Mouse (Mus musculus) hindbrain, embryonic 11.5 days (tissue): ENCODE data around the gene Fbxo11. TPM values are rescaled to one million over a fixed set of nuclear protein-coding genes. Genes with fewer than 3 reads are reported as not detected.

Experiments used
- ATAC-seq: fragments of 200-750 bp; cut with Nextera tagmentation; 2 replicates; pipeline ENCODE4 v1.8.0; 2017; ENCODE audit warnings: mild to moderate bottlenecking, moderate TSS enrichment, moderate library complexity; ENCODE audit not compliant: low FRiP score
- DNase-seq: peaks from one replicate; pipeline ENCODE4 v3.0.0-alpha.2; 2015; ENCODE audit warnings: low spot score
- H3K27ac ChIP-seq: fragments of 300-500 bp; sonication (generic); 2 replicates; pipeline ENCODE4 v1.5.1; 2014; ENCODE audit warnings: mild to moderate bottlenecking, low read depth, low read length
- H3K27me3 ChIP-seq: fragments of 300-500 bp; sonication (generic); 2 replicates; pipeline ENCODE4 v1.6.1; 2014; ENCODE audit warnings: mild to moderate bottlenecking, low read length, moderate library complexity, mixed read lengths; ENCODE audit not compliant: control insufficient read depth, insufficient read depth
- H3K36me3 ChIP-seq: fragments of 300-500 bp; sonication (generic); 2 replicates; pipeline ENCODE4 v1.6.1; 2014; ENCODE audit warnings: mild to moderate bottlenecking, low read length, moderate library complexity, mixed read lengths; ENCODE audit not compliant: control insufficient read depth, insufficient read depth
- H3K4me1 ChIP-seq: fragments of 300-500 bp; sonication (generic); replicated peaks from 2 replicates; pipeline ENCODE4 v1.6.1; 2014; ENCODE audit warnings: low read length, mixed read lengths; ENCODE audit not compliant: control insufficient read depth, insufficient read depth
- H3K4me2 ChIP-seq: fragments of 300-500 bp; sonication (generic); replicated peaks from 2 replicates; pipeline ENCODE4 v1.6.1; 2014; ENCODE audit warnings: mild to moderate bottlenecking, low read depth, low read length
- H3K4me3 ChIP-seq: fragments of 300-500 bp; sonication (generic); 2 replicates; pipeline ENCODE4 v1.5.1; 2014; ENCODE audit warnings: low read depth, low read length
- H3K9ac ChIP-seq: fragments of 300-500 bp; sonication (generic); 2 replicates; pipeline ENCODE4 v1.6.1; 2014; ENCODE audit warnings: low read depth, low read length
- H3K9me3 ChIP-seq: fragments of 300-500 bp; sonication (generic); 2 replicates; pipeline ENCODE4 v1.6.1; 2016; ENCODE audit warnings: low read length; ENCODE audit not compliant: control insufficient read depth
- WGBS: fragments of 180-500 bp; shearing (Covaris S2); extraction: QIAGEN DNeasy Blood & Tissue Kit; methylation state at CpG from one replicate; pipeline ENCODE4 v1.1.7; 2014; 5-methylcytosine and 5-hydroxymethylcytosine counted together
- polyA plus RNA-seq: library from polyadenylated mRNA; unstranded; fragments of >200 nt; fragmentation: Nextera tagmentation; extraction: Ambion mirVana; gene quantifications from 2 replicates; pipeline ENCODE4 v1.2.1, GENCODE M21; 2014

Gene Fbxo11
- polyA plus RNA-seq, 1 experiment from 2014 or later: 41.5 TPM

GRCm38 (mm10) chr17:88072047-88072446, 7.0 kb upstream of the Fbxo11 start:
- WGBS: 91% methylated on average over 7 of the region's 7 CpGs
- Histone ChIP-seq H3K4me2 (no peak overlapping the region), H3K9ac (no peak overlapping the region), H3K27me3 (no peaks in the 10 kb centered on the region), H3K36me3 (no peaks in the 10 kb centered on the region), H3K27ac (no peak overlapping the region), H3K9me3 (no peaks in the 10 kb centered on the region), H3K4me1 (no peaks in the 10 kb centered on the region), H3K4me3 (no peak overlapping the region)
- ATAC-seq: no peak
- no peak for DNase-seq

DNA sequence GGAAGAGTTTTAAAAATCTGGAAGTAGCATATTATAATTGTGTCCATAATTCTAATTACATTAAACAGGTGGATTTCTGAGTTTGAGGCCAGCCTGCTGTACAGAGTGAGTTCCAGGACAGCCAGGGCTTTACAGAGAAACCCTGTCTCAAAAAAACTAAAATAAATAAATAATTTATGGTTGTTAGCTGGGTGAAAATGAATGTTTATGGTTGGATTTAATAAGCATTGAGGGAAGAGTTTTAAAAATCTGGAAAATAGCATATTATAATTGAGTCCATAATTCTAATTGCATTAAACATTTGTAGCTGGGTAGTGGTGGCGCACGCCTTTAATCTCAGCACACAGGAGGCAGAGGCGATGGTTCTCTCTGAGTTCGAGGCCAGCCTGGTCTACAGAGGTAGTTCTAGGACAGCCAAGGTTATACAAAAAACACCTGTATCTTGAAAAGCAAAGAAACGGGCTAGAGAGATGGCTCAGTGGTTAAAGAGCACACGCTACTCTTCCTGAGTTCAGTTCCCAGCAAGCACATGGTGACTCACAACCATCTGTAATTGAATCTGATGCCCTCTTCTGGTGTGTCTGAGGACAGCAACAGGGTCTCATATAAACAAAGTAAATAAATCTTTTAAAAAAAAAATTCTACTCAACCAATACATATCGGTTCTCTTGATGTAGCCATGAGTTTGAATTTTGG, 3.1 kb upstream of the Fbxo11 start:
- WGBS: 95% methylated on average over 7 of the region's 7 CpGs
- no peaks in the 10 kb centered on the region for H3K4me1 ChIP-seq

DNA sequence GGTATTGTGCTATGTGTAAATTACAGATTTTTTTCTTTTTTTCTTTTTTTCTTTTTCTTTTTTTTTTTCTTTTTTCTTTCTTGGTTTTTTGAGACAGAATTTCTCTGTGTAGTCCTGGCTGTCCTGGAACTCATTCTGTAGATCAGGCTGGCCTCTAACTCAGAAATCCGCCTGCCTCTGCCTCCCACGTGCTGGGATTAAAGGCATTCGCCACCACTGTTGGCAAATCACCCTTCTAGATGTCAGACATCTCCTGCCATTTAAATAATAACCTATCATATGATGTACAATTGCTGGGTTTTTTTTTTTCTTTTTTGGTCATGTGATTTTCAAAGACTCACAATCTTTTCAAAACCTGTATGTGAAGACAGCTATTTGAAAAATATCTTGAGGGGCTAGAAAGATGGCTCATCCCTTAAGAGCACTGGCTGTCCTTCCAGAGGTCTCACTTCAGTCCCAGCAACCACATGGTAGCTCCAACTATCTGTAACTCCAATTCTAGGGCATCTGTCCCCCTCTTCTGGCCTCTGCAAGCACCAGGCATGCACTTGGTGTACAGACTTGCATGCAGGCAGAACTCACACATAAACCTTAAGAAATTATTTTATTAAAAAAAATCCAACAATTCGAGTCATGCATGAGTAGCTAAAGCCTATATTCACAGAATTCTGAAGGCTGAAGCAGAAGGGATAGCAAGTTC, 2.3 kb upstream of the Fbxo11 start:
- no peaks in the 10 kb centered on the region for H3K36me3 ChIP-seq
- H3K4me3 ChIP-seq: peak overlapping the region; percentile 72; the same call in 1 of the 2 replicates
- H3K9me3 ChIP-seq: no peaks in the 10 kb centered on the region
- no peaks in the 10 kb centered on the region for H3K4me1 ChIP-seq
- 78% methylated on average over 4 of the region's 4 CpGs for whole genome bisulfite sequencing
- DNase-seq: no peak
- peak overlapping the region; percentile 40; the same call in 1 of the 2 replicates for H3K4me2 ChIP-seq
- H3K27ac ChIP-seq: no peak overlapping the region
- ATAC-seq: no peak
- H3K27me3 ChIP-seq: no peaks in the 10 kb centered on the region
- H3K9ac ChIP-seq: no peak overlapping the region

More for the DNA sequence above, 3.1 kb upstream of the Fbxo11 start:
- Histone ChIP-seq H3K4me2 (no peak overlapping the region), H3K27ac (no peak overlapping the region), H3K9me3 (no peaks in the 10 kb centered on the region), H3K9ac (no peak overlapping the region), H3K36me3 (no peaks in the 10 kb centered on the region), H3K27me3 (no peaks in the 10 kb centered on the region), H3K4me3 (no peak overlapping the region)
- no peak for ATAC-seq
- no peak for DNase-seq

DNA sequence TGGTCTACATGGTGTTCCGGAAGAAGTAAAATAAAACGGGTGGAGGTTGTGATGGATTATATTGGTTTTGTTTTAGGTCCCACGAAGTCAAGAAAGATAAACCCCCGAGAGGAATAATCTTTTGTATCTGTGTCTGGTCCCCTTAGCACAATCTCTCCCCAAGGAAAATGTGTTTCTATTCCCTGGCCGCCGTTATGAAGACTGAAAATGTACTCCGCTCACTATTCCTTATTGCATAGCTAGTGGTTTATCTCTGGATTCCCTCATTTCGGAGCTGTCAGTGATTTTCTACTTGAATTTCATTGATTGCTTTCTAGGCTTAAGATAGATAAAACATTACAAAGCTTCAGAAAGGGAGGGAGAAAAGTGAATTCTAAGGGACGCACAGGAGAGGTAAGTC, 1.7 kb upstream of the Fbxo11 start:
- Histone ChIP-seq H3K36me3 (no peaks in the 10 kb centered on the region), H3K27ac (peak overlapping the region; percentile 100; the same call in 1 of the 2 replicates), H3K4me1 (no peaks in the 10 kb centered on the region), H3K27me3 (no peaks in the 10 kb centered on the region), H3K4me2 (peak overlapping the region; percentile 40), H3K4me3 (peak overlapping the region; percentile 72), H3K9me3 (no peaks in the 10 kb centered on the region), H3K9ac (peak overlapping the region; percentile 2; the same call in 1 of the 2 replicates)
- 18% methylated on average over 9 of the region's 9 CpGs for WGBS
- ATAC-seq (no peak), DNase-seq (peak; percentile 18)

GRCm38 (mm10) chr17:88065801-88066646, 933 bp upstream of the Fbxo11 start:
- H3K9me3 ChIP-seq: no peaks in the 10 kb centered on the region
- ATAC-seq (peak; percentile 98), DNase-seq (peak; percentile 85)
- H3K36me3 ChIP-seq: no peaks in the 10 kb centered on the region
- H3K4me3 ChIP-seq: peak overlapping the region; percentile 72
- H3K9ac ChIP-seq: peak overlapping the region; percentile 95
- peak overlapping the region; percentile 40 for H3K4me2 ChIP-seq
- H3K27me3 ChIP-seq: no peaks in the 10 kb centered on the region
- 2% methylated on average over 38 of the region's 57 CpGs for WGBS
- H3K27ac ChIP-seq: peak overlapping the region; percentile 100
- no peaks in the 10 kb centered on the region for H3K4me1 ChIP-seq

- Histone ChIP-seq H3K9ac (peak overlapping the region; percentile 95), H3K9me3 (no peaks in the 10 kb centered on the region), H3K4me1 (no peaks in the 10 kb centered on the region), H3K27ac (peak overlapping the region; percentile 100), H3K4me2 (peak overlapping the region; percentile 75), H3K4me3 (peak overlapping the region; percentile 72), H3K36me3 (no peaks in the 10 kb centered on the region), H3K27me3 (no peaks in the 10 kb centered on the region)
- WGBS: under 1% methylated on average over 22 of the region's 67 CpGs
- DNase-seq (peak; percentile 67), ATAC-seq (peak; percentile 25)
Measured at GRCm38 (mm10) chr17:88064347-88065030, 602 bp downstream of the Fbxo11 start.

- Histone ChIP-seq H3K27ac (peak overlapping the region; percentile 100), H3K27me3 (no peaks in the 10 kb centered on the region), H3K4me3 (peak overlapping the region; percentile 72), H3K4me1 (no peaks in the 10 kb centered on the region), H3K4me2 (peak overlapping the region; percentile 75), H3K9ac (peak overlapping the region; percentile 95), H3K36me3 (no peaks in the 10 kb centered on the region), H3K9me3 (no peaks in the 10 kb centered on the region)
- peak; percentile 83 for DNase-seq
- ATAC-seq: no peak
- under 1% methylated on average over 23 of the region's 23 CpGs for WGBS
Measured at GRCm38 (mm10) chr17:88063980-88064346, 1.1 kb downstream of the Fbxo11 start.

GRCm38 (mm10) chr17:88062860-88063580, 2.1 kb downstream of the Fbxo11 start:
- ATAC-seq (no peak), DNase-seq (no peak)
- H3K27ac ChIP-seq: no peak overlapping the region
- no peaks in the 10 kb centered on the region for H3K9me3 ChIP-seq
- WGBS: 45% methylated on average over 8 of the region's 8 CpGs
- H3K9ac ChIP-seq: no peak overlapping the region
- H3K36me3 ChIP-seq: no peaks in the 10 kb centered on the region
- H3K4me2 ChIP-seq: peak overlapping the region; percentile 75
- H3K27me3 ChIP-seq: no peaks in the 10 kb centered on the region
- H3K4me3 ChIP-seq: peak overlapping the region; percentile 72
- H3K4me1 ChIP-seq: no peaks in the 10 kb centered on the region
